Mouse (Mus musculus) thymus, adult 2 months (tissue): ENCODE measurements around the gene Mettl13. TPM values are rescaled to one million over a fixed set of nuclear protein-coding genes. Genes with fewer than 3 reads are reported as not detected.

Source experiments
- DNase-seq: peaks from one replicate; pipeline ENCODE4 v3.0.0; 2021
- H3K27ac ChIP-seq: fragments of 200-500 bp; 2 replicates; pipeline ENCODE4 v1.5.1; 2012; ENCODE audit warnings: low read length, control low read depth; ENCODE audit not compliant: control insufficient read depth, insufficient read depth
- H3K27me3 ChIP-seq: fragments of 200-500 bp; 2 replicates; pipeline ENCODE4 v1.6.1; 2012; ENCODE audit warnings: mild to moderate bottlenecking, low read length, moderate library complexity, mixed read lengths; ENCODE audit not compliant: control insufficient read depth, insufficient read depth
- H3K36me3 ChIP-seq: fragments of 200-500 bp; 2 replicates; pipeline ENCODE4 v1.6.1; 2012; ENCODE audit warnings: mild to moderate bottlenecking, low read length, moderate library complexity; ENCODE audit not compliant: control insufficient read depth, insufficient read depth
- H3K4me1 ChIP-seq: fragments of 200-500 bp; replicated peaks from 2 replicates; pipeline ENCODE4 v1.6.1; 2012; ENCODE audit warnings: low read length; ENCODE audit not compliant: control insufficient read depth, insufficient read depth
- H3K4me3 ChIP-seq: fragments of 200-500 bp; 2 replicates; pipeline ENCODE4 v1.5.1; 2012; ENCODE audit warnings: mild to moderate bottlenecking, low read length, control low read depth, moderate library complexity; ENCODE audit not compliant: control insufficient read depth, insufficient read depth
- CTCF ChIP-seq: fragments of 200-500 bp; IDR thresholded peaks from 2 replicates; pipeline ENCODE4 v1.5.1; 2012; ENCODE audit warnings: mild to moderate bottlenecking, control low read depth, low read length, moderate library complexity, borderline replicate concordance; ENCODE audit not compliant: control insufficient read depth, poor library complexity, insufficient read depth; ENCODE audit errors: extremely low read depth
- POLR2A ChIP-seq: fragments of 200-500 bp; IDR thresholded peaks from 2 replicates; pipeline ENCODE4 v1.6.1; 2012; ENCODE audit warnings: mild to moderate bottlenecking, low read length, control low read depth, moderate library complexity; ENCODE audit not compliant: control insufficient read depth, poor library complexity, insufficient read depth; ENCODE audit errors: extremely low read depth
- WGBS: fragments of 180-500 bp; shearing (Covaris S2); methylation state at CpG from one replicate; pipeline ENCODE4 v1.1.7; 2018; 5-methylcytosine and 5-hydroxymethylcytosine counted together
- polyA plus RNA-seq: library from polyadenylated mRNA; depleted of rRNA; stranded (reverse); fragments of >200 nt; gene quantifications from 2 replicates; pipeline ENCODE4 v1.2.3, GENCODE M21; 2012

Mettl13 gene
- polyA plus RNA-seq, 1 experiment: 7.8 TPM

DNA sequence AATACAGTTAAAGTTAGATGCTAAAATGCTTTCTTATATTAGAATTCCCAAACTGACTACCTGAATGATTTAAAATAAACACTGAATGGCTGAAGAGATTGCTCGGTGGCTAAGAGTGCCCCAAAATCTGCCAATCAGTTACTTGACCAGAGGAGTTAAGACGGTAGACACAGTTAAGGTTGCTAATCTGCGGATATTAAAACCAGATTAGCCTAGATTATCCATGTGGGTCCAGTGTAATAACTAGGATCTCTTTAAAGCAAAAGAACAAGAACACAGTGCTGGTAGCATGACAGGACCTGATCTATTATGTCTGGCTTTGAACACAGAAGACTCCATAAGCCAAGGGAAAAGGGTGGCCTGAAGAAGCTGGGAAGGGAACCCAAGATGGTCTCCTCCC lies 5.8 kb upstream of the Mettl13 start:
- no peak overlapping the region for H3K27ac ChIP-seq
- H3K4me1 ChIP-seq: no peaks in the 10 kb centered on the region
- no peak for DNase-seq
- no peaks in the 10 kb centered on the region for H3K27me3 ChIP-seq
- no peak overlapping the region for H3K4me3 ChIP-seq
- 94% methylated on average over 3 of the region's 3 CpGs for WGBS
- no peak for TF ChIP-seq CTCF
- TF ChIP-seq POLR2A: no peak
- no peaks in the 10 kb centered on the region for H3K36me3 ChIP-seq

GRCm38 (mm10) chr1:162552956-162553355 lies 4.6 kb upstream of the Mettl13 start:
- no peaks in the 10 kb centered on the region for H3K27me3 ChIP-seq
- TF ChIP-seq POLR2A (no peak), CTCF (no peak)
- no peaks in the 10 kb centered on the region; the same call in 1 of the 2 replicates for H3K4me1 ChIP-seq
- 89% methylated on average over 9 of the region's 9 CpGs for WGBS
- no peak overlapping the region for H3K4me3 ChIP-seq
- no peak overlapping the region for H3K27ac ChIP-seq
- H3K36me3 ChIP-seq: no peaks in the 10 kb centered on the region
- no peak for DNase-seq

GRCm38 (mm10) chr1:162549615-162550283 lies 1.4 kb upstream of the Mettl13 start:
- H3K4me1 ChIP-seq: no peaks in the 10 kb centered on the region; the same call in 1 of the 2 replicates
- no peak for DNase-seq
- H3K27me3 ChIP-seq: no peaks in the 10 kb centered on the region
- TF ChIP-seq POLR2A (no peak), CTCF (no peak)
- WGBS: 74% methylated on average over 5 of the region's 5 CpGs
- H3K4me3 ChIP-seq: no peak overlapping the region
- H3K27ac ChIP-seq: no peak overlapping the region
- H3K36me3 ChIP-seq: no peaks in the 10 kb centered on the region

- WGBS: 48% methylated on average over 10 of the region's 10 CpGs
- TF ChIP-seq POLR2A: no peak
- no peak for TF ChIP-seq CTCF
- DNase-seq: no peak
- no peak overlapping the region for H3K27ac ChIP-seq
- H3K36me3 ChIP-seq: no peaks in the 10 kb centered on the region
- H3K27me3 ChIP-seq: no peaks in the 10 kb centered on the region
- no peaks in the 10 kb centered on the region; the same call in 1 of the 2 replicates for H3K4me1 ChIP-seq
- H3K4me3 ChIP-seq: no peak overlapping the region
Measured at GRCm38 (mm10) chr1:162548917-162549613, 714 bp upstream of the Mettl13 start.

DNA sequence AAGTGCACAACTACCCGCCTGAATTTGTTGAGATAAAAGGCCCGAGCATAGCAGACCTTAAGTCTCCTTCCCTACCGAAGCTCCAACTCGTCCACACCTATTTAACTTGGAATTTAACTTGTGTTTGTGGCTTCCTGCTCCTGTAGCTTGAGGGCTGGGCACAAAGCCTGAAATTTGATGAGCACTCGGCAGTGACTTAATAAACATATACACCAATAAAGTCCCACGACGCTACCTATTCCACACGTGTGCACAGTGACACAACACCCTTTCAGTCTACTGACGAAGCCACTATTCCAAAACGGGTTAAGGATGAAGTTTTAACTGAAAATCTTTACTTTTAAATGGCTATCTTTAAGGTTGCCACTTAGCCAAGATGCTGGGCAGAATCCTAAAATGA lies 744 bp downstream of the Mettl13 start:
- TF ChIP-seq POLR2A (no peak), CTCF (no peak)
- no peak for DNase-seq
- no peaks in the 10 kb centered on the region for H3K27me3 ChIP-seq
- peak overlapping the region; percentile 82 for H3K4me3 ChIP-seq
- H3K36me3 ChIP-seq: no peaks in the 10 kb centered on the region; the same call in 1 of the 2 replicates
- 2% methylated on average over 10 of the region's 10 CpGs for WGBS
- no peak overlapping the region for H3K27ac ChIP-seq
- no peaks in the 10 kb centered on the region; the same call in 1 of the 2 replicates for H3K4me1 ChIP-seq

DNA sequence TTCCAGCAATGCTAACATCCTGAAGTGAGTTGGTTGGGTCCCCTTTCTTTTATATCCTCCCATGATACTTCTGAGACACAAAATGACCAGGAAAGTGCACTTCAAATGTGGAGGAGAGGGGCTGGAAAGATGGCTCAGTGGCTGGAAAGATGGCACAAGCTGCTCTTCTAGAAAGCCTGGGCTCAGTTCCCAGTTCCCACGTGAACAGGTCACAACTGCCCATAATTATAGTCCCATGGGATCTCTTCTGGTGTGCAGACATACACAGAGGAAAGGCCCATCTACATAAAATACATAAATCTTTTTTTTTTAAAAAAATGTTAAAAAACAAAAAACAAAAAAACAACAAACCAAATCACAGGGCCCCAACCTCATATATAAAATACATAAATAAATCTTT lies 5.1 kb downstream of the Mettl13 start:
- Histone ChIP-seq H3K27me3 (no peaks in the 10 kb centered on the region), H3K4me3 (no peak overlapping the region), H3K36me3 (no peaks in the 10 kb centered on the region; the same call in 1 of the 2 replicates), H3K27ac (no peak overlapping the region), H3K4me1 (no peaks in the 10 kb centered on the region; the same call in 1 of the 2 replicates)
- TF ChIP-seq CTCF: no peak
- TF ChIP-seq POLR2A: no peak
- WGBS: 91% methylated on average over 1 of the region's 1 CpGs
- no peak for DNase-seq

- no peak for TF ChIP-seq CTCF
- no peak for TF ChIP-seq POLR2A
- Histone ChIP-seq H3K4me1 (no peaks in the 10 kb centered on the region), H3K27me3 (no peaks in the 10 kb centered on the region), H3K4me3 (no peak overlapping the region), H3K27ac (no peak overlapping the region), H3K36me3 (peaks cover 17% of the 10 kb centered on the region)
- DNase-seq: no peak
- 95% methylated on average over 14 of the region's 14 CpGs for whole genome bisulfite sequencing
Measured at GRCm38 (mm10) chr1:162533766-162534560, 14.4 kb downstream of the Mettl13 start.
